Mouse (Mus musculus) gastrocnemius, adult 18-20 months (tissue): ENCODE results near the gene Tnfsf10. TPM values are rescaled to one million over a fixed set of nuclear protein-coding genes. Genes with fewer than 3 reads are reported as not detected.

Experiments used
- DNase-seq: peaks from one replicate; pipeline ENCODE4 v3.0.0; 2021; ENCODE audit warnings: low spot score
- total RNA-seq, 2 experiments: library from RNA; stranded (reverse); gene quantifications; 2 replicates each; pipeline ENCODE4 v1.2.3; 2021

Gene Tnfsf10
- total RNA-seq, 2 experiments from 2014 or later = 2.6 to 2.8 TPM

DNA sequence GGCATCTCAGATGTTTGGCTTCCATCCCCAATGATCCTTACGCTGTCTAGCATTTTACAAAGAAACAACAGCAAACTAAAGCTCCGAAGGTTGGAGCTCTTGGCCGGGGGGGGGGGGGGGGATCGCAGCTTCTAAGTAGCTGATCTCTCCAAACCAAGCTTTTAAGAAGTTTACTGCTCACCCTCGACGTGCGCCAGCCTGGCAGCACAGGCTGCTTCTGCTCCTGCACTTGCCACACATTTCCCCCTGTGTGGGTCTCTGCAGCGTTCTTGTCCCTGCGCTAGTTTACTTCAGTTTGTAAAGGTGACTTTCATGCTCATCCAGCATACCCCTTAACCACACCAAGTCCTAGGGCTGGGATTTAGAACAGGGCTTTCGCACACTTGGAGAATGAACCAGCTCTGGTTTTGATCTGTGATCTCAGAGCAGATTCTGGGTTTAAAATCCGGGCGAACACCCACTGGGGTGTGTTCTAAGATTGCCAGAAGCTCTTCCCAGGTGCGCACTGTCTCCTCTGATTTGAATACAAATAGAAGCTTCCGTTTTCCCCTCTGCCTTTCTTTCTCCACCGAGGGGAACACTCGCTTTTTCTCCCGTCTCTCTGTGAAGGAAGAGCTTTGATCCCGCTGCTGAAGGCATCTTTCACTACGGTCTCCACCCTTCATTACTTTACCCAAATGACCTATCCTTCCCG is 53.9 kb downstream of the Tnfsf10 start:
- no peak for DNase-seq

DNA sequence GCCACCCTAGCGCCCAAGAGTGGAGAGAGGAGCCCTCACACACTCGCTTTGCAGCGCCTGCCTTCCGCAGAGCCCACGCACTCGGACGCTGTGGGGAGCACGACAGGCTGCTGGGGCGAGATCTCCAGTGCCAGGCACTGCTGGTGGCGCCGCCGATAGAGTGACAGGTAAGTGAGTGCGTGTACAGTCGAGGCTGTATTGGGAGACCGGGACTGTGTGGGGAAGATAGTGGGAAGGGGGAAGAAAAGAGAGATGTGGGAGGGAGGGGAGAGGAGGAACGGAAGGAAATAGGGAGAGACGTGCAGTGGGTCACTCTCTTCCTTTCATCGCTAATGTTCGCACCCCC is 54.4 kb downstream of the Tnfsf10 start, which contains the start of gene Ghsr:
Gene Ghsr, plus strand, starts transcription at position 76 of the 346 bp plus-strand sequence.
- DNase-seq = no peak

DNA sequence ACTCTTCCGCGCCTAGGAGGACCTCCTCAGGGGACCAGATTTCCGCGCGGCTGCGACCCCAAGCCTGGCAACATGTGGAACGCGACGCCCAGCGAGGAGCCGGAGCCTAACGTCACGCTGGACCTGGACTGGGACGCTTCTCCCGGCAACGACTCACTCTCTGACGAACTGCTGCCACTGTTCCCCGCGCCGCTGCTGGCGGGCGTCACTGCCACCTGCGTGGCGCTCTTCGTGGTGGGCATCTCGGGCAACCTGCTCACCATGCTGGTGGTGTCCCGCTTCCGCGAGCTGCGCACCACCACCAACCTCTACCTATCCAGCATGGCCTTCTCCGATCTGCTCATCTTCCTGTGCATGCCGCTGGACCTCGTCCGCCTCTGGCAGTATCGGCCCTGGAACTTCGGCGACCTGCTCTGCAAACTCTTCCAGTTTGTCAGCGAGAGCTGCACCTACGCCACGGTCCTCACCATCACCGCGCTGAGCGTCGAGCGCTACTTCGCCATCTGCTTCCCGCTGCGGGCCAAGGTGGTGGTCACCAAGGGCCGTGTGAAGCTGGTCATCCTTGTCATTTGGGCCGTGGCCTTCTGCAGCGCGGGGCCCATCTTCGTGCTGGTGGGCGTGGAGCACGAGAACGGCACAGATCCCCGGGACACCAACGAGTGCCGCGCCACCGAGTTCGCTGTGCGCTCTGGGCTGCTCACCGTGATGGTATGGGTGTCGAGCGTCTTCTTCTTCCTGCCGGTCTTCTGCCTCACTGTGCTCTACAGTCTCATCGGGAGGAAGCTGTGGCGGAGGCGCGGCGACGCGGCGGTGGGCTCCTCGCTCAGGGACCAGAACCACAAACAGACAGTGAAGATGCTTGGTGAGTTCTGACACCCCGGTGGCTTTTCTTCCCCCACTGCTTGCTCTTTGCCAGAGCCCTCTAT is 55.2 kb downstream of the Tnfsf10 start:
- DNase-seq = no peak

DNA sequence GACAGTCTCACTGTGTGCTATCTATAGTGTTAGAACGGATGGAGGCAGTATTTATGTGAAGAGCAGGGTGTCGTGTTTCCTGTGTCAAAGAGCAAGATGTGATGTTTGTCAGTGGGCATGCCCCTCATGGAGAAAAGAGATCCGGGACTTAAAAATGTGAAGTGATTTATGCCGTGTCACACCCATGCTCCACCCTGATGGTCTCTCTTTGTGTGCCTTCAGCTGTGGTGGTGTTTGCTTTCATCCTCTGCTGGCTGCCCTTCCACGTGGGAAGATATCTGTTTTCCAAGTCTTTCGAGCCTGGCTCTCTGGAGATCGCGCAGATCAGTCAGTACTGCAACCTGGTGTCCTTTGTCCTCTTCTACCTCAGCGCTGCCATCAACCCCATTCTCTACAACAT is 57.6 kb downstream of the Tnfsf10 start:
- DNase-seq = no peak

DNA sequence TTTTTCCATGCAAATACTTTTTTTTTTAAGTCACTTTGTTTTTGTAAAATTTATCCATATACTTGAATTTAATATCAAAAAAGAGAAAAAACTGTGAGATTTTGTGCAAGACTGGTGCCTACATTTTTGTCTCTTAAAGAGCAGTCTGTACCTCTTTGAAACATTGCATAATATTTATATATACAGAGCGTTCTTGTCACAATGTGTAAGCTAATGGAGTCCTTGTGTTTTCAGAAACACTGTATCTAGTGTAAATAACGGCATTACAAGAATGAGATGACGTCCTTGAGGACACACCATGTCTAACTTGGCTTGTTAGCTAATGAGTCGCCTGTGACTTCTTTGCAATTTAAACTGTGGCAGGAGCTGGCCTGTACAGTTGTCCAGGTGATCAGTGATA is 61.1 kb downstream of the Tnfsf10 start:
- DNase-seq = no peak

DNA sequence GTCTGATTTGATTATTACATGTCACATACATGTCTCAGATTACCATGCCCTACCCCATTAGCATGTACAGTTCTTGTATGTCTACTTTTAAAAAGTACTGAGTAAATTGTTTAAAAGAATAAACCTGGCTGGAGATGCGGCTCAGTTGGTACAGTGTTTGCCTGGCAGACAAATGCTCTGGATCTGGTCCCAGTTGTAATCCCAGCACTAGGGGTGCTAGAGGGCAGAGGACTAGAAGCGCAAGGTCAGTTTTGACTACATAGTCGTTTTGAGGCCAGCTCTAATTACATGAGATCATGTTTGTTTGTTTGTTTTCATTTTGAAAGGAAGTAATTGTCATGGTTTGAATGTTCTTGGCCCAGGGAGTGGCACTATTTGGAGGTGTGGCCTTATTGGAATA is 68.0 kb downstream of the Tnfsf10 start:
- DNase-seq = no peak

DNA sequence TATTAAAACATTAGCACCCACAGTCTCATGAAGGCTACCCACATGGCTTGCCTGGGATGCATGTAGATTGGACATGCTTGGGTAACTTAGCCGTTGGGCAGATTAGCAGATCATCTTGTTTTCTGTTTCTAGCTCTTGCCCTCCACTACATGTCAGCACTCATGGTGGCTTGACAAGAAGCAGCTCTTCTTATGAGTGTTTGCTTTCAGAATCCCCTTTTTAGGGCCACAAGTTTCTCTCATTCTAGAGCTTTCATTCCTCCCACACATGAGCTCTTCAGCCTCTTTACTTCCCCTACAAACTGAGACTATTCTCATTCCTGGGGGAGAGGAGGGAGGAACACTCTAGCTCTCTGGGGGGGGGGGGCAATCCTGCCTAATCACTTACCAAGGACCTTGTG is 73.1 kb downstream of the Tnfsf10 start:
- DNase-seq = no peak

Other genes with a start within 250 kb of the Tnfsf10 start
- gene Ect2, start 163.2 kb upstream of the Tnfsf10 start, total RNA-seq = under 1 TPM in 1 of 2 experiments, not detected in 1; 0.07 TPM
- 10 to 100 TPM; 17.8 to 20.0 TPM for gene Nceh1, start 134.1 kb upstream of the Tnfsf10 start, total RNA-seq
- gene Ghsr, start 54.3 kb downstream of the Tnfsf10 start, total RNA-seq = not detected